Comparison of ENCODE assay signal across 32 mouse cellular contexts in the genomic region with DNA sequence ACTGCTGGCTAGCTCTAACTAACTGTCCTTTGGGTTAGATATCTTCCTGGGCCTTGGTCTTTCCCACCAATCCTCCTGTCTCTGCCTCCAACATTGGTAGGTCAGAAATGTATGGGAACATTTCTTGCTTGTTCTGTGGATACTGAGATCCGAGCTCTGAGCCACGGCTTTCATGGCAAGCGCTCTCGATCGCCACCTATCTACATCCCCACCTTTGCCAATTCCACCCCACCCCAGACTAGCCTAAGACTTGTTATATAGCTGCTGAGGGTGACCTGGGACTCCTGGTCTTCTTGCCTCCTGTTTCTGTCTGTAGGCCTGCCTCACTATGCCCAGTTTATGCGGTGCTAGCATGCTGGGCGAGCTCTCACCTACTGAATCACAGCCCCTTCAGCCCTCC. TPM values are rescaled to one million over a fixed set of nuclear protein-coding genes. Genes with fewer than 3 reads are reported as not detected.
A peak's percentile ranks its signal among the peaks of the same experiment; 100 is the strongest.
DNase-seq lines count a peak whose midpoint lies in the region; ATAC-seq and TF ChIP-seq lines count a peak whose summit lies in the region.
"Had no signal": no experiment of that assay in that cellular context is flagged by ENCODE, and none has a peak within 500 bp of the region (broad histone marks: within the 10 kb centered on the region; RNA-seq: fewer than 3 reads in every experiment).

No protein-coding gene starts in this region.

- in situ Hi-C loops in ES-E14 (cut with MboI; ENCODE audit: low sequenced_read_pairs in 2 of 2, unreplicated experiment in 2 of 2) = no loop called here

- H3K36me3 ChIP-seq in hindbrain, postnatal 0 days (ENCODE audit: insufficient read depth, low read length) = no peaks in the 10 kb centered on the region
- H3K36me3 ChIP-seq in hindbrain, embryonic 11.5 days (ENCODE audit: control insufficient read depth, insufficient read depth, low read length) = no peaks in the 10 kb centered on the region
- H3K36me3 ChIP-seq in lung, postnatal 0 days (ENCODE audit: insufficient read depth, low read length) = no peaks in the 10 kb centered on the region
- H3K36me3 ChIP-seq in ES-E14 (ENCODE audit: control insufficient read depth, insufficient read depth, low read length, poor library complexity, severe bottlenecking) = peaks cover 39% of the 10 kb centered on the region
- H3K36me3 ChIP-seq in stomach, postnatal 0 days (ENCODE audit: control insufficient read depth, insufficient read depth, low read length) = no peaks in the 10 kb centered on the region
- H3K36me3 ChIP-seq: kidney, embryonic 15.5 days; limb, embryonic 12.5 days; liver, embryonic 13.5 days; lung, embryonic 15.5 days; neural tube, embryonic 13.5 days; stomach, embryonic 15.5 days had no signal

- intact Hi-C loops in left cerebral cortex, postnatal 10 days (cut with DNase I) = no loop called here

- 77% methylated on average over 7 of the region's 7 CpGs for WGBS in hindbrain, postnatal 0 days
- 72% methylated on average over 7 of the region's 7 CpGs for WGBS in hindbrain, embryonic 11.5 days
- WGBS in lung, postnatal 0 days = 71% methylated on average over 7 of the region's 7 CpGs
- WGBS in stomach, postnatal 0 days = 72% methylated on average over 7 of the region's 7 CpGs

- H3K4me1 ChIP-seq in hindbrain, postnatal 0 days (ENCODE audit: insufficient read depth, low read length) = no peaks in the 10 kb centered on the region
- H3K4me1 ChIP-seq in hindbrain, embryonic 11.5 days (replicated peaks; ENCODE audit: control insufficient read depth, insufficient read depth, low read length) = no peaks in the 10 kb centered on the region
- H3K4me1 ChIP-seq in lung, postnatal 0 days (ENCODE audit: insufficient read depth, low read depth, low read length) = no peaks in the 10 kb centered on the region
- peaks cover 9% of the 10 kb centered on the region in 2 experiments; a peak in 3 of 4 replicates for H3K4me1 ChIP-seq in ES-E14 (ENCODE audit: control insufficient read depth in 2 of 2, insufficient read depth in 2 of 2, low read length in 2 of 2, poor library complexity in 1 of 2)
- H3K4me1 ChIP-seq in stomach, postnatal 0 days (replicated peaks; ENCODE audit: control insufficient read depth, insufficient read depth) = no peaks in the 10 kb centered on the region

- TF ChIP-seq EP300 in lung, postnatal 0 days (IDR thresholded peaks at IDR 0.05) = no peak
- TF ChIP-seq EP300 in stomach, postnatal 0 days (optimal IDR thresholded peaks at IDR 0.05) = no peak

- TF ChIP-seq CTCF in hindbrain, postnatal 0 days (IDR thresholded peaks at IDR 0.05; ENCODE audit: low read depth) = peak; percentile 22; the same call in 1 of the 2 replicates
- 0 out of 2 replicates have a peak, but pooled peaks have one; percentile 19 for TF ChIP-seq CTCF in lung, postnatal 0 days (IDR thresholded peaks at IDR 0.05)
- TF ChIP-seq CTCF in stomach, postnatal 0 days (IDR thresholded peaks at IDR 0.05; ENCODE audit: low read depth) = peak; percentile 14; the same call in 1 of the 2 replicates

- no peak for DNase-seq in hindbrain, postnatal 0 days (ENCODE audit: low spot score)
- no peak for DNase-seq in hindbrain, embryonic 11.5 days (ENCODE audit: low spot score)
- DNase-seq in lung, postnatal 0 days (ENCODE audit: low spot score) = no peak
- no peak for DNase-seq in lung, postnatal 10 days
- DNase-seq in ES-E14 (ENCODE audit: low read depth, low spot score) = peak; percentile 56
- DNase-seq in stomach, postnatal 0 days (ENCODE audit: low spot score) = no peak
- no peak for DNase-seq in left cerebral cortex, postnatal 10 days (ENCODE audit: extremely low spot score in 1 of 2, low spot score in 2 of 2)
- DNase-seq: adrenal gland, postnatal 10 days; cerebellum, adult 8-10 months; gastrocnemius, postnatal 36 days; kidney, adult 11 months; liver, embryonic 13.5 days; retina, postnatal 1 day; right cerebral cortex, postnatal 4 days; thymus, adult 18-20 months had no signal

- no peaks in the 10 kb centered on the region for H3K9me3 ChIP-seq in hindbrain, postnatal 0 days (ENCODE audit: low read length)
- H3K9me3 ChIP-seq in hindbrain, embryonic 11.5 days (ENCODE audit: control insufficient read depth, low read length) = no peaks in the 10 kb centered on the region
- H3K9me3 ChIP-seq in lung, postnatal 0 days (ENCODE audit: low read length) = no peaks in the 10 kb centered on the region
- H3K9me3 ChIP-seq in ES-E14 (ENCODE audit: control insufficient read depth, insufficient read depth, low read depth, low read length) = no peaks in the 10 kb centered on the region
- no peaks in the 10 kb centered on the region for H3K9me3 ChIP-seq in stomach, postnatal 0 days (ENCODE audit: control insufficient read depth, low read length)
- H3K9me3 ChIP-seq: kidney, embryonic 15.5 days; limb, embryonic 12.5 days; liver, embryonic 13.5 days; lung, embryonic 15.5 days; neural tube, embryonic 13.5 days; stomach, embryonic 15.5 days had no signal

- H3K9ac ChIP-seq in hindbrain, postnatal 0 days (replicated peaks; ENCODE audit: low read length) = no peak overlapping the region
- no peak overlapping the region for H3K9ac ChIP-seq in hindbrain, embryonic 11.5 days (ENCODE audit: low read depth, low read length)
- no peak overlapping the region for H3K9ac ChIP-seq in lung, postnatal 0 days (replicated peaks; ENCODE audit: low read depth)
- peak overlapping the region; percentile 68; the same call in 1 of the 2 replicates for H3K9ac ChIP-seq in ES-E14 (ENCODE audit: insufficient read depth, low read depth, low read length, poor library complexity, severe bottlenecking)
- no peak overlapping the region for H3K9ac ChIP-seq in stomach, postnatal 0 days (ENCODE audit: low read length)
- H3K9ac ChIP-seq: kidney, embryonic 15.5 days; limb, embryonic 12.5 days; liver, embryonic 13.5 days; lung, embryonic 15.5 days; neural tube, embryonic 13.5 days; stomach, embryonic 15.5 days had no signal

- H3K4me2 ChIP-seq in hindbrain, postnatal 0 days (ENCODE audit: low read depth, low read length) = no peak overlapping the region
- H3K4me2 ChIP-seq in hindbrain, embryonic 11.5 days (replicated peaks; ENCODE audit: low read depth, low read length) = no peak overlapping the region
- no peak overlapping the region for H3K4me2 ChIP-seq in lung, postnatal 0 days (replicated peaks; ENCODE audit: low read depth, low read length)
- no peak overlapping the region for H3K4me2 ChIP-seq in stomach, postnatal 0 days (replicated peaks; ENCODE audit: low read depth)
- H3K4me2 ChIP-seq: kidney, embryonic 15.5 days; limb, embryonic 12.5 days; liver, embryonic 13.5 days; lung, embryonic 15.5 days; neural tube, embryonic 13.5 days; stomach, embryonic 15.5 days had no signal

- ATAC-seq in hindbrain, postnatal 0 days = no peak
- no peak for ATAC-seq in hindbrain, embryonic 11.5 days (ENCODE audit: low FRiP score)
- ATAC-seq in lung, postnatal 0 days = no peak
- ATAC-seq in stomach, postnatal 0 days (ENCODE audit: low FRiP score, low TSS enrichment) = no peak
- ATAC-seq: activated CD4-positive, CD25-positive, alpha-beta regulatory T cell, adult 4 months; hindbrain, embryonic 16.5 days; midbrain, embryonic 16.5 days; Patski had no signal

- H3K27me3 ChIP-seq in hindbrain, postnatal 0 days (ENCODE audit: insufficient read depth, low read length) = no peaks in the 10 kb centered on the region
- H3K27me3 ChIP-seq in hindbrain, embryonic 11.5 days (ENCODE audit: control insufficient read depth, insufficient read depth, low read length) = no peaks in the 10 kb centered on the region; the same call in 1 of the 2 replicates
- no peaks in the 10 kb centered on the region for H3K27me3 ChIP-seq in lung, postnatal 0 days (replicated peaks; ENCODE audit: insufficient read depth, low read length)
- H3K27me3 ChIP-seq in stomach, postnatal 0 days (ENCODE audit: control insufficient read depth, insufficient read depth, low read length) = no peaks in the 10 kb centered on the region
- H3K27me3 ChIP-seq: kidney, embryonic 15.5 days; limb, embryonic 12.5 days; liver, embryonic 13.5 days; lung, embryonic 15.5 days; neural tube, embryonic 13.5 days; stomach, embryonic 15.5 days had no signal

- no peak overlapping the region for H3K27ac ChIP-seq in hindbrain, postnatal 0 days
- H3K27ac ChIP-seq in hindbrain, embryonic 11.5 days (ENCODE audit: low read depth, low read length) = no peak overlapping the region
- H3K27ac ChIP-seq in lung, postnatal 0 days (ENCODE audit: low read length) = no peak overlapping the region
- peak overlapping the region; percentile 87; the same call in 1 of the 2 replicates for H3K27ac ChIP-seq in ES-E14 (ENCODE audit: insufficient read depth, low read depth, low read length, poor library complexity, severe bottlenecking)
- H3K27ac ChIP-seq in stomach, postnatal 0 days (replicated peaks) = no peak overlapping the region
- H3K27ac ChIP-seq: kidney, embryonic 15.5 days; limb, embryonic 12.5 days; liver, embryonic 13.5 days; lung, embryonic 15.5 days; macrophage; neural tube, embryonic 13.5 days; stomach, embryonic 15.5 days had no signal

- no peak overlapping the region for H3K4me3 ChIP-seq in hindbrain, postnatal 0 days (ENCODE audit: low read length)
- no peak overlapping the region for H3K4me3 ChIP-seq in hindbrain, embryonic 11.5 days (ENCODE audit: low read depth, low read length)
- H3K4me3 ChIP-seq in lung, postnatal 0 days (ENCODE audit: low read depth, low read length) = no peak overlapping the region
- peak overlapping the region; percentile 4 to 34; a peak in 1 of 4 replicates for H3K4me3 ChIP-seq in ES-E14 (ENCODE audit: insufficient read depth in 1 of 2, low read depth in 1 of 2, low read length in 2 of 2, poor library complexity in 1 of 2, severe bottlenecking in 1 of 2)
- H3K4me3 ChIP-seq in stomach, postnatal 0 days (ENCODE audit: low read depth, low read length) = no peak overlapping the region
- H3K4me3 ChIP-seq: kidney, embryonic 15.5 days; limb, embryonic 12.5 days; liver, embryonic 13.5 days; lung, embryonic 15.5 days; myocyte; neural tube, embryonic 13.5 days; stomach, embryonic 15.5 days had no signal

RNA-seq across cellular contexts. Expression of gene Zscan10, which starts 3.7 kb away (rescaled TPM):
- 0.10 TPM in 1 of 2 replicates, not detected in the other for total RNA-seq in hindbrain, postnatal 0 days (2014; rRNA removed)
- 0.14 and 0.26 TPM in 2 replicates for polyA plus RNA-seq in hindbrain, postnatal 0 days (2015; fragmentation: Nextera tagmentation; extraction: Ambion mirVana)
- polyA plus RNA-seq in hindbrain, embryonic 11.5 days (2014; fragmentation: Nextera tagmentation; extraction: Ambion mirVana) = 0.32 and 0.34 TPM in 2 replicates
- polyA plus RNA-seq in lung, postnatal 0 days (2015; fragmentation: Nextera tagmentation; extraction: Ambion mirVana) = not detected in 2 replicates
- total RNA-seq in ES-E14 (2012; rRNA removed) = 62.5 and 93.1 TPM in 2 replicates
- 0.05 TPM in 1 of 2 replicates, not detected in the other for polyA plus RNA-seq in stomach, postnatal 0 days (2015; fragmentation: Nextera tagmentation; extraction: Ambion mirVana)
- not detected for total RNA-seq in left cerebral cortex, postnatal 10 days (2021)
- total RNA-seq: adrenal gland, postnatal 10 days; common myeloid progenitor, adult 5-6 weeks; gastrocnemius, postnatal 36 days; heart, adult 8-10 months; hematopoietic stem cell, adult 5-6 weeks; layer of hippocampus, postnatal 25 days had no signal
- polyA plus RNA-seq: heart, embryonic 16.5 days; kidney, embryonic 15.5 days; large intestine, adult 2 months; liver, embryonic 13.5 days; macrophage; midbrain, embryonic 16.5 days; neural tube, embryonic 13.5 days; Patski had no signal

RNA-seq across cellular contexts. Expression of gene Zfp13, which starts 5.1 kb away (rescaled TPM):
- 37.6 and 44.0 TPM in 2 replicates for total RNA-seq in hindbrain, postnatal 0 days (2014; rRNA removed)
- polyA plus RNA-seq in hindbrain, postnatal 0 days (2015; fragmentation: Nextera tagmentation; extraction: Ambion mirVana) = 21.5 and 21.6 TPM in 2 replicates
- polyA plus RNA-seq in hindbrain, embryonic 11.5 days (2014; fragmentation: Nextera tagmentation; extraction: Ambion mirVana) = 16.5 and 16.7 TPM in 2 replicates
- 5.0 and 5.5 TPM in 2 replicates for polyA plus RNA-seq in lung, postnatal 0 days (2015; fragmentation: Nextera tagmentation; extraction: Ambion mirVana)
- total RNA-seq in ES-E14 (2012; rRNA removed) = 19.9 and 26.9 TPM in 2 replicates
- polyA plus RNA-seq in stomach, postnatal 0 days (2015; fragmentation: Nextera tagmentation; extraction: Ambion mirVana) = 4.0 and 5.7 TPM in 2 replicates
- 10 to 100 TPM; 29.3 to 33.8 TPM for total RNA-seq in left cerebral cortex, postnatal 10 days (2021)
- total RNA-seq: hematopoietic stem cell, adult 5-6 weeks had no signal
- polyA plus RNA-seq: activated CD4-positive, CD25-positive, alpha-beta regulatory T cell, adult 4 months had no signal

RNA-seq across cellular contexts. Expression of gene Zfp213, which starts 40.4 kb away (rescaled TPM):
- total RNA-seq in hindbrain, postnatal 0 days (2014; rRNA removed) = 17.1 and 28.1 TPM in 2 replicates
- 9.4 and 10.3 TPM in 2 replicates for polyA plus RNA-seq in hindbrain, postnatal 0 days (2015; fragmentation: Nextera tagmentation; extraction: Ambion mirVana)
- polyA plus RNA-seq in hindbrain, embryonic 11.5 days (2014; fragmentation: Nextera tagmentation; extraction: Ambion mirVana) = 16.1 and 17.4 TPM in 2 replicates
- polyA plus RNA-seq in lung, postnatal 0 days (2015; fragmentation: Nextera tagmentation; extraction: Ambion mirVana) = 10.5 and 11.5 TPM in 2 replicates
- total RNA-seq in ES-E14 (2012; rRNA removed) = 8.4 and 8.8 TPM in 2 replicates
- 8.9 and 9.2 TPM in 2 replicates for polyA plus RNA-seq in stomach, postnatal 0 days (2015; fragmentation: Nextera tagmentation; extraction: Ambion mirVana)
- 1 to 10 TPM; 6.6 to 6.7 TPM for total RNA-seq in left cerebral cortex, postnatal 10 days (2021)

RNA-seq across cellular contexts. Expression of gene Mmp25, which starts 40.7 kb away (rescaled TPM):
- total RNA-seq in hindbrain, postnatal 0 days (2014; rRNA removed) = 0.65 and 1.2 TPM in 2 replicates
- 1.2 and 1.3 TPM in 2 replicates for polyA plus RNA-seq in hindbrain, postnatal 0 days (2015; fragmentation: Nextera tagmentation; extraction: Ambion mirVana)
- 0.82 and 0.99 TPM in 2 replicates for polyA plus RNA-seq in hindbrain, embryonic 11.5 days (2014; fragmentation: Nextera tagmentation; extraction: Ambion mirVana)
- polyA plus RNA-seq in lung, postnatal 0 days (2015; fragmentation: Nextera tagmentation; extraction: Ambion mirVana) = 0.29 and 0.36 TPM in 2 replicates
- 4.7 and 4.9 TPM in 2 replicates for total RNA-seq in ES-E14 (2012; rRNA removed)
- 0.12 and 0.18 TPM in 2 replicates for polyA plus RNA-seq in stomach, postnatal 0 days (2015; fragmentation: Nextera tagmentation; extraction: Ambion mirVana)
- total RNA-seq in left cerebral cortex, postnatal 10 days (2021) = 1 to 10 TPM; 1.1 to 1.5 TPM
- total RNA-seq: common myeloid progenitor, adult 5-6 weeks; gastrocnemius, postnatal 36 days had no signal
- polyA plus RNA-seq: myocyte, Patski had no signal

RNA-seq across cellular contexts. Expression of gene Bicdl2, which starts 55.9 kb away (rescaled TPM):
- total RNA-seq in hindbrain, postnatal 0 days (2014; rRNA removed) = not detected in 2 replicates
- polyA plus RNA-seq in hindbrain, postnatal 0 days (2015; fragmentation: Nextera tagmentation; extraction: Ambion mirVana) = 0.11 and 0.18 TPM in 2 replicates
- 0.15 and 0.79 TPM in 2 replicates for polyA plus RNA-seq in hindbrain, embryonic 11.5 days (2014; fragmentation: Nextera tagmentation; extraction: Ambion mirVana)
- 7.1 and 8.7 TPM in 2 replicates for polyA plus RNA-seq in lung, postnatal 0 days (2015; fragmentation: Nextera tagmentation; extraction: Ambion mirVana)
- total RNA-seq in ES-E14 (2012; rRNA removed) = 1.1 and 2.9 TPM in 2 replicates
- polyA plus RNA-seq in stomach, postnatal 0 days (2015; fragmentation: Nextera tagmentation; extraction: Ambion mirVana) = 50.9 and 58.2 TPM in 2 replicates
- not detected for total RNA-seq in left cerebral cortex, postnatal 10 days (2021)
- total RNA-seq: adrenal gland, postnatal 10 days; common myeloid progenitor, adult 5-6 weeks; gastrocnemius, postnatal 36 days; heart, adult 8-10 months; hematopoietic stem cell, adult 5-6 weeks; layer of hippocampus, postnatal 25 days had no signal
- polyA plus RNA-seq: macrophage; midbrain, embryonic 16.5 days; neural tube, embryonic 13.5 days had no signal

Comparison
In these comparisons a context has a peak if more than half of its experiments do, and no peak if none do; other contexts are left out.
1. H3K4me3 ChIP-seq: peak in ES-E14 (2 of 2); none in hindbrain, postnatal 0 days (single experiment), hindbrain, embryonic 11.5 days (single experiment), lung, postnatal 0 days (single experiment) and stomach, postnatal 0 days (single experiment).
2. Peak in every context shown above with its lines, with median percentiles within 50 percentile points of each other: CTCF ChIP-seq.